9 mouse cellular contexts compared by ENCODE assay signal in genomic region chr4:32248990-32249393, GRCm38 (mm10). TPM values are rescaled to one million over a fixed set of nuclear protein-coding genes. Genes with fewer than 3 reads are reported as not detected.
A peak's percentile ranks its signal among the peaks of the same experiment; 100 is the strongest.
DNase-seq lines count a peak whose midpoint lies in the region; ATAC-seq and TF ChIP-seq lines count a peak whose summit lies in the region.
"Had no signal": no experiment of that assay in that cellular context is flagged by ENCODE, and none has a peak within 500 bp of the region (broad histone marks: within the 10 kb centered on the region; RNA-seq: fewer than 3 reads in every experiment).

No protein-coding gene starts in this region.

- no peaks in the 10 kb centered on the region for H3K36me3 ChIP-seq in kidney, embryonic 15.5 days
- H3K36me3 ChIP-seq in myocyte (ENCODE audit: control insufficient read depth, insufficient read depth): no peaks in the 10 kb centered on the region
- H3K36me3 ChIP-seq in stomach, postnatal 0 days (ENCODE audit: control insufficient read depth, insufficient read depth, low read length): no peaks in the 10 kb centered on the region
- H3K36me3 ChIP-seq in hindbrain, embryonic 14.5 days (replicated peaks; ENCODE audit: control insufficient read depth, insufficient read depth): no peaks in the 10 kb centered on the region
- H3K36me3 ChIP-seq: intestine, embryonic 15.5 days had no signal

- 55% methylated on average over 9 of the region's 9 CpGs for WGBS in lung, adult 2 months
- 43% methylated on average over 9 of the region's 9 CpGs for WGBS in kidney, embryonic 15.5 days
- 67% methylated on average over 9 of the region's 9 CpGs for WGBS in stomach, postnatal 0 days
- WGBS in hindbrain, embryonic 14.5 days: 60% methylated on average over 9 of the region's 9 CpGs

- peak overlapping the region; percentile 55 for H3ac ChIP-seq in myocyte (ENCODE audit: control insufficient read depth, insufficient read length)

- ATAC-seq in kidney, embryonic 15.5 days (replicated peaks; ENCODE audit: low FRiP score): no peak
- ATAC-seq in stomach, postnatal 0 days (ENCODE audit: low FRiP score, low TSS enrichment): no peak
- no peak for ATAC-seq in hindbrain, embryonic 14.5 days (ENCODE audit: low FRiP score)

- no peaks in the 10 kb centered on the region for H3K27me3 ChIP-seq in kidney, embryonic 15.5 days
- H3K27me3 ChIP-seq in myocyte (ENCODE audit: control insufficient read depth, insufficient read depth, insufficient read length): no peaks in the 10 kb centered on the region
- no peaks in the 10 kb centered on the region for H3K27me3 ChIP-seq in stomach, postnatal 0 days (ENCODE audit: control insufficient read depth, insufficient read depth, low read length)
- no peaks in the 10 kb centered on the region for H3K27me3 ChIP-seq in hindbrain, embryonic 14.5 days (ENCODE audit: control insufficient read depth, insufficient read depth, low read length)
- H3K27me3 ChIP-seq: intestine, embryonic 15.5 days had no signal

- H3K4me1 ChIP-seq in lung, adult 2 months (ENCODE audit: control insufficient read depth, insufficient read depth, low read length): peaks cover 18% of the 10 kb centered on the region
- peaks cover 56% of the 10 kb centered on the region for H3K4me1 ChIP-seq in kidney, embryonic 15.5 days
- H3K4me1 ChIP-seq in stomach, postnatal 0 days (replicated peaks; ENCODE audit: control insufficient read depth, insufficient read depth): no peaks in the 10 kb centered on the region
- peaks cover 48% of the 10 kb centered on the region for H3K4me1 ChIP-seq in hindbrain, embryonic 14.5 days (replicated peaks; ENCODE audit: control insufficient read depth, insufficient read depth, low read length)

- TF ChIP-seq EP300 in stomach, postnatal 0 days (optimal IDR thresholded peaks at IDR 0.05): no peak

- peak overlapping the region; percentile 16 for H3K27ac ChIP-seq in kidney, embryonic 15.5 days
- H3K27ac ChIP-seq in stomach, postnatal 0 days (replicated peaks): no peak overlapping the region
- no peak overlapping the region for H3K27ac ChIP-seq in hindbrain, embryonic 14.5 days

- no peaks in the 10 kb centered on the region for H3K9me3 ChIP-seq in kidney, embryonic 15.5 days (replicated peaks)
- H3K9me3 ChIP-seq in stomach, postnatal 0 days (ENCODE audit: control insufficient read depth, low read length): no peaks in the 10 kb centered on the region
- H3K9me3 ChIP-seq in hindbrain, embryonic 14.5 days (ENCODE audit: control insufficient read depth, low read length): no peaks in the 10 kb centered on the region
- H3K9me3 ChIP-seq: intestine, embryonic 15.5 days had no signal

- no peak for TF ChIP-seq POLR2A in lung, adult 2 months (IDR thresholded peaks at IDR 0.05; ENCODE audit: borderline replicate concordance, extremely low read depth, low read depth, low read length)
- TF ChIP-seq POLR2A in myocyte (IDR thresholded peaks at IDR 0.05; ENCODE audit: insufficient read length, low read depth): no peak

- TF ChIP-seq CTCF in lung, adult 2 months (IDR thresholded peaks at IDR 0.05; ENCODE audit: insufficient read depth, low read length): no peak
- TF ChIP-seq CTCF in stomach, postnatal 0 days (IDR thresholded peaks at IDR 0.05; ENCODE audit: low read depth): no peak

- peak; percentile 46 for DNase-seq in lung, postnatal 36 days
- DNase-seq in lung, adult 2 months: no peak
- DNase-seq in c-Kit-positive CD71-negative TER-119-negative erythroid progenitor cells, embryonic 14.5 days (ENCODE audit: low read depth): peak; percentile 40
- DNase-seq in stomach, postnatal 0 days (ENCODE audit: low spot score): no peak
- no peak for DNase-seq in hindbrain, embryonic 14.5 days (ENCODE audit: low spot score)
- no peak for DNase-seq in thymus, postnatal 10 days (ENCODE audit: low spot score in 2 of 2)

- H3K79me2 ChIP-seq in myocyte (ENCODE audit: control insufficient read depth, insufficient read depth): no peaks in the 10 kb centered on the region

- peak overlapping the region; percentile 56; the same call in 1 of the 2 replicates for H3K4me2 ChIP-seq in kidney, embryonic 15.5 days
- peak overlapping the region; percentile 99 for H3K4me2 ChIP-seq in myocyte (ENCODE audit: low read depth)
- H3K4me2 ChIP-seq in stomach, postnatal 0 days (replicated peaks; ENCODE audit: low read depth): no peak overlapping the region
- H3K4me2 ChIP-seq in hindbrain, embryonic 14.5 days (replicated peaks): no peak overlapping the region

- H3K9ac ChIP-seq in kidney, embryonic 15.5 days: no peak overlapping the region
- no peak overlapping the region for H3K9ac ChIP-seq in stomach, postnatal 0 days (ENCODE audit: low read length)
- no peak overlapping the region for H3K9ac ChIP-seq in hindbrain, embryonic 14.5 days
- H3K9ac ChIP-seq: intestine, embryonic 15.5 days had no signal

- no peak overlapping the region for H3K4me3 ChIP-seq in lung, adult 2 months (replicated peaks; ENCODE audit: extremely low read depth, low read depth, low read length)
- H3K4me3 ChIP-seq in kidney, embryonic 15.5 days (replicated peaks): no peak overlapping the region
- no peak overlapping the region for H3K4me3 ChIP-seq in myocyte
- H3K4me3 ChIP-seq in stomach, postnatal 0 days (ENCODE audit: low read depth, low read length): no peak overlapping the region
- H3K4me3 ChIP-seq in hindbrain, embryonic 14.5 days (replicated peaks; ENCODE audit: low read length): no peak overlapping the region
- H3K4me3 ChIP-seq: intestine, embryonic 15.5 days had no signal

TF ChIP-seq in myocyte, 11 proteins besides CTCF, POLR2A, EP300 and RAD21:
- TF ChIP-seq POLR2AphosphoS2 (IDR thresholded peaks at IDR 0.05; ENCODE audit: insufficient read length, low read depth) (no peak), TCF3 (IDR thresholded peaks at IDR 0.05; ENCODE audit: insufficient read length, low read depth) (no peak), E2F4 (IDR thresholded peaks at IDR 0.05; ENCODE audit: insufficient read depth) (no peak), TCF12 (IDR thresholded peaks at IDR 0.05; ENCODE audit: insufficient read depth, poor library complexity, severe bottlenecking) (no peak), SRF (IDR thresholded peaks at IDR 0.05; ENCODE audit: control insufficient read depth, insufficient read length, low read depth) (no peak), USF1 (IDR thresholded peaks at IDR 0.05; ENCODE audit: low read depth) (no peak)

RNA-seq across cellular contexts. Expression of gene Bach2, which starts 10.4 kb away (rescaled TPM):
- polyA plus RNA-seq in lung, adult 2 months (2012; rRNA removed): 3.8 and 7.5 TPM in 2 replicates
- 8.0 and 8.8 TPM in 2 replicates for polyA plus RNA-seq in kidney, embryonic 15.5 days (2015; fragmentation: Nextera tagmentation; extraction: Ambion mirVana)
- 0.29 TPM for polyA plus RNA-seq in myocyte (2012; fragmentation: generic; extraction: Trizol)
- 1.9 TPM in 2 replicates for polyA plus RNA-seq in stomach, postnatal 0 days (2015; fragmentation: Nextera tagmentation; extraction: Ambion mirVana)
- polyA plus RNA-seq in hindbrain, embryonic 14.5 days (2014; fragmentation: Nextera tagmentation; extraction: Ambion mirVana): 27.7 and 31.5 TPM in 2 replicates

Comparison
In these comparisons a context has a peak if more than half of its experiments do, and no peak if none do; other contexts are left out.
1. DNase-seq: peak in lung, postnatal 36 days (single experiment) and c-Kit-positive CD71-negative TER-119-negative erythroid progenitor cells, embryonic 14.5 days (single experiment); none in lung, adult 2 months (single experiment), stomach, postnatal 0 days (single experiment), hindbrain, embryonic 14.5 days (single experiment) and thymus, postnatal 10 days (0 of 2).
2. H3K4me2 ChIP-seq: peak in kidney, embryonic 15.5 days (single experiment) and myocyte (single experiment); none in stomach, postnatal 0 days (single experiment) and hindbrain, embryonic 14.5 days (single experiment).